Mouse (Mus musculus) intestine, embryonic 16.5 days (tissue): ENCODE results near the gene Sdcbp2. TPM values are rescaled to one million over a fixed set of nuclear protein-coding genes. Genes with fewer than 3 reads are reported as not detected.

ENCODE experiments used
- ATAC-seq: fragments of 200-750 bp; cut with Nextera tagmentation; 2 replicates; pipeline ENCODE4 v1.8.0; 2017; ENCODE audit warnings: moderate TSS enrichment, moderate library complexity
- H3K27ac ChIP-seq: fragments of 300-500 bp; sonication (generic); 2 replicates; pipeline ENCODE4 v1.5.1; 2014; ENCODE audit warnings: mild to moderate bottlenecking, low read length
- H3K27me3 ChIP-seq: fragments of 300-500 bp; sonication (generic); replicated peaks from 2 replicates; pipeline ENCODE4 v1.6.1; 2014; ENCODE audit warnings: low read length, control low read depth, mixed read lengths; ENCODE audit not compliant: control insufficient read depth, insufficient read depth
- H3K36me3 ChIP-seq: fragments of 300-500 bp; sonication (generic); 2 replicates; pipeline ENCODE4 v1.6.1; 2014; ENCODE audit warnings: low read length, control low read depth; ENCODE audit not compliant: control insufficient read depth, insufficient read depth
- H3K4me1 ChIP-seq: fragments of 300-500 bp; sonication (generic); 2 replicates; pipeline ENCODE4 v1.6.1; 2014; ENCODE audit warnings: low read length, control low read depth, mixed read lengths; ENCODE audit not compliant: control insufficient read depth, insufficient read depth
- H3K4me2 ChIP-seq: fragments of 300-500 bp; sonication (generic); 2 replicates; pipeline ENCODE4 v1.6.1; 2014; ENCODE audit warnings: low read depth, low read length, control low read depth
- H3K4me3 ChIP-seq: fragments of 300-500 bp; sonication (generic); 2 replicates; pipeline ENCODE4 v1.5.1; 2014; ENCODE audit warnings: mild to moderate bottlenecking, low read length
- H3K9ac ChIP-seq: fragments of 300-500 bp; sonication (generic); 2 replicates; pipeline ENCODE4 v1.6.1; 2014; ENCODE audit warnings: low read depth, low read length
- H3K9me3 ChIP-seq: fragments of 300-500 bp; sonication (generic); 2 replicates; pipeline ENCODE4 v1.6.1; 2016; ENCODE audit warnings: low read length, control low read depth; ENCODE audit not compliant: control insufficient read depth
- WGBS: fragments of 180-500 bp; shearing (Covaris S2); extraction: QIAGEN DNeasy Blood & Tissue Kit; methylation state at CpG from one replicate; pipeline ENCODE4 v1.1.7; 2014; 5-methylcytosine and 5-hydroxymethylcytosine counted together
- polyA plus RNA-seq: library from polyadenylated mRNA; unstranded; fragments of >200 nt; fragmentation: Nextera tagmentation; extraction: Ambion mirVana; gene quantifications from 2 replicates; pipeline ENCODE4 v1.2.1, GENCODE M21; 2015

The Sdcbp2 gene
- polyA plus RNA-seq, 1 experiment from 2014 or later, result 23.2 TPM

- no peak overlapping the region for H3K4me2 ChIP-seq
- no peaks in the 10 kb centered on the region for H3K36me3 ChIP-seq
- no peak overlapping the region for H3K4me3 ChIP-seq
- H3K9me3 ChIP-seq, result no peaks in the 10 kb centered on the region
- H3K9ac ChIP-seq, result no peak overlapping the region
- ATAC-seq, result peak; percentile 58
- peaks cover 3% of the 10 kb centered on the region; the same call in 1 of the 2 replicates for H3K4me1 ChIP-seq
- H3K27ac ChIP-seq, result no peak overlapping the region
- 14% methylated on average over 1 of the region's 1 CpGs for WGBS
- H3K27me3 ChIP-seq, result no peaks in the 10 kb centered on the region
These were observed 8.5 kb downstream of the Sdcbp2 start for GRCm38 (mm10) chr2:151580945-151581344.

GRCm38 (mm10) chr2:151585934-151586333, 13.5 kb downstream of the Sdcbp2 start:
- H3K4me1 ChIP-seq, result 0 out of 2 replicates have a peak, but pooled peaks cover under 1% of the 10 kb centered on the region
- H3K36me3 ChIP-seq, result no peaks in the 10 kb centered on the region
- no peaks in the 10 kb centered on the region for H3K9me3 ChIP-seq
- H3K9ac ChIP-seq, result no peak overlapping the region
- H3K4me3 ChIP-seq, result no peak overlapping the region
- H3K27ac ChIP-seq, result no peak overlapping the region
- H3K4me2 ChIP-seq, result no peak overlapping the region
- 0 out of 2 replicates have a peak, but pooled peaks have one; percentile 15 for ATAC-seq
- no peaks in the 10 kb centered on the region for H3K27me3 ChIP-seq
- WGBS, result 41% methylated on average over 3 of the region's 3 CpGs

- Histone ChIP-seq H3K4me1 (no peaks in the 10 kb centered on the region), H3K4me3 (no peak overlapping the region), H3K9me3 (no peaks in the 10 kb centered on the region), H3K4me2 (no peak overlapping the region), H3K9ac (no peak overlapping the region), H3K27me3 (no peaks in the 10 kb centered on the region), H3K27ac (no peak overlapping the region), H3K36me3 (no peaks in the 10 kb centered on the region)
- ATAC-seq, result no peak
- 83% methylated on average over 1 of the region's 1 CpGs for WGBS
These were observed 14.4 kb downstream of the Sdcbp2 start for GRCm38 (mm10) chr2:151586807-151587206.

GRCm38 (mm10) chr2:151587306-151587705, 14.9 kb downstream of the Sdcbp2 start:
- no peak overlapping the region for H3K9ac ChIP-seq
- H3K9me3 ChIP-seq, result no peaks in the 10 kb centered on the region
- H3K4me2 ChIP-seq, result no peak overlapping the region
- no peaks in the 10 kb centered on the region for H3K4me1 ChIP-seq
- no peak overlapping the region for H3K4me3 ChIP-seq
- H3K27ac ChIP-seq, result no peak overlapping the region
- no peaks in the 10 kb centered on the region for H3K27me3 ChIP-seq
- 64% methylated on average over 9 of the region's 9 CpGs for WGBS
- ATAC-seq, result no peak
- no peaks in the 10 kb centered on the region for H3K36me3 ChIP-seq

GRCm38 (mm10) chr2:151598068-151598467, 25.6 kb downstream of the Sdcbp2 start:
- no peak overlapping the region for H3K4me3 ChIP-seq
- H3K9me3 ChIP-seq, result no peaks in the 10 kb centered on the region
- no peaks in the 10 kb centered on the region for H3K36me3 ChIP-seq
- H3K27me3 ChIP-seq, result no peaks in the 10 kb centered on the region
- 0 out of 2 replicates have a peak, but pooled peaks cover 4% of the 10 kb centered on the region for H3K4me1 ChIP-seq
- no peak overlapping the region for H3K27ac ChIP-seq
- 80% methylated on average over 2 of the region's 2 CpGs for WGBS
- no peak overlapping the region for H3K9ac ChIP-seq
- no peak overlapping the region for H3K4me2 ChIP-seq
- no peak for ATAC-seq

- H3K9ac ChIP-seq, result no peak overlapping the region
- no peak overlapping the region for H3K4me2 ChIP-seq
- H3K27ac ChIP-seq, result no peak overlapping the region
- peak; percentile 32; the same call in 1 of the 2 replicates for ATAC-seq
- H3K36me3 ChIP-seq, result no peaks in the 10 kb centered on the region
- no peak overlapping the region for H3K4me3 ChIP-seq
- peaks cover 7% of the 10 kb centered on the region; the same call in 1 of the 2 replicates for H3K4me1 ChIP-seq
- H3K27me3 ChIP-seq, result no peaks in the 10 kb centered on the region
- H3K9me3 ChIP-seq, result no peaks in the 10 kb centered on the region
- WGBS, result 39% methylated on average over 4 of the region's 4 CpGs
These were observed 29.7 kb downstream of the Sdcbp2 start for GRCm38 (mm10) chr2:151602106-151602505.

- no peak for ATAC-seq
- WGBS, result 44% methylated on average over 4 of the region's 4 CpGs
These were observed 31.2 kb downstream of the Sdcbp2 start for GRCm38 (mm10) chr2:151603630-151604029.

GRCm38 (mm10) chr2:151605437-151605987, 33.1 kb downstream of the Sdcbp2 start:
- Histone ChIP-seq H3K4me1 (peaks cover 7% of the 10 kb centered on the region; the same call in 1 of the 2 replicates), H3K27me3 (no peaks in the 10 kb centered on the region), H3K27ac (no peak overlapping the region), H3K4me2 (no peak overlapping the region), H3K9me3 (no peaks in the 10 kb centered on the region), H3K9ac (no peak overlapping the region), H3K36me3 (no peaks in the 10 kb centered on the region), H3K4me3 (no peak overlapping the region)
- ATAC-seq, result no peak
- WGBS, result 41% methylated on average over 11 of the region's 11 CpGs

More at GRCm38 (mm10) chr2:151603630-151604029, 31.2 kb downstream of the Sdcbp2 start:
- Histone ChIP-seq H3K4me2 (no peak overlapping the region), H3K27ac (no peak overlapping the region), H3K4me3 (no peak overlapping the region), H3K36me3 (no peaks in the 10 kb centered on the region), H3K27me3 (no peaks in the 10 kb centered on the region), H3K9me3 (no peaks in the 10 kb centered on the region), H3K4me1 (peaks cover 7% of the 10 kb centered on the region; the same call in 1 of the 2 replicates), H3K9ac (no peak overlapping the region)

- Histone ChIP-seq H3K9ac (no peak overlapping the region), H3K4me1 (peaks cover 3% of the 10 kb centered on the region; the same call in 1 of the 2 replicates), H3K27me3 (no peaks in the 10 kb centered on the region), H3K4me2 (no peak overlapping the region), H3K36me3 (no peaks in the 10 kb centered on the region), H3K4me3 (no peak overlapping the region), H3K27ac (no peak overlapping the region), H3K9me3 (no peaks in the 10 kb centered on the region)
- WGBS, result 67% methylated on average over 1 of the region's 1 CpGs
- ATAC-seq, result no peak
These were observed 36.0 kb downstream of the Sdcbp2 start for GRCm38 (mm10) chr2:151608435-151608834.

GRCm38 (mm10) chr2:151609974-151610373, 37.6 kb downstream of the Sdcbp2 start:
- no peak overlapping the region for H3K4me3 ChIP-seq
- H3K9ac ChIP-seq, result no peak overlapping the region
- peak overlapping the region; percentile 56 for H3K27ac ChIP-seq
- peaks cover 3% of the 10 kb centered on the region; the same call in 1 of the 2 replicates for H3K4me1 ChIP-seq
- no peak overlapping the region for H3K4me2 ChIP-seq
- WGBS, result 27% methylated on average over 3 of the region's 3 CpGs
- peak; percentile 23; the same call in 1 of the 2 replicates for ATAC-seq
- no peaks in the 10 kb centered on the region for H3K36me3 ChIP-seq
- H3K9me3 ChIP-seq, result no peaks in the 10 kb centered on the region
- no peaks in the 10 kb centered on the region for H3K27me3 ChIP-seq
